Mouse (Mus musculus) liver, postnatal 0 days (tissue): ENCODE measurements around the gene Slc15a1.

Experiments used
- CTCF ChIP-seq: sonication (generic); IDR thresholded peaks from 2 replicates; pipeline ENCODE4 v1.5.1; 2016; ENCODE audit warnings: antibody characterized with exemption, low read depth
- EP300 ChIP-seq: IDR thresholded peaks from 2 replicates; pipeline ENCODE4 v1.6.1; 2016; ENCODE audit warnings: antibody characterized with exemption, low read depth, mild to moderate bottlenecking

DNA sequence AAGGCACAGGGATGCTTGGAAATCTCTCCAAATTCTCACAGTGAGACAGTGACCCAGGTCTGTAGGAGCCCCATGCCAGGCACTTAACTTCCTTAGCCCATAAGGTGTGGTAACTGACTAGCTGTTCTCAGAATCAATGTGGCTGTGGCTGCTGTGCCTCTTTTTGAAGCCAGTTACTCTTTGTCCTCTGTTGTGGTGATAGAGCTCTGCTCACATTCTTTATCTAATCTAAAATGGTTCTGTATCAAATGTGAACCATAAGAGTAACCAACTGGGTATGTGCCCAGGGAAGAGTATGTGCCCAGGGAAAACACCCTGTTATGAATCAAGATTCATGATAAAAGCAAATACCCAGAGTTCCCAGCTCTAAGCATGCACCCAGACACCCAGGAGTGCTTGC, 48.7 kb upstream of the Slc15a1 start:
- TF ChIP-seq CTCF = no peak
- TF ChIP-seq EP300 = no peak
